Comparison of ENCODE assay signal across 10 mouse cellular contexts in genomic region chr1:172200871-172201447, GRCm38 (mm10). TPM values are rescaled to one million over a fixed set of nuclear protein-coding genes. Genes with fewer than 3 reads are reported as not detected.
A peak's percentile ranks its signal among the peaks of the same experiment; 100 is the strongest.
DNase-seq lines count a peak whose midpoint lies in the region; ATAC-seq and TF ChIP-seq lines count a peak whose summit lies in the region.
"Had no signal": no experiment of that assay in that cellular context is flagged by ENCODE, and none has a peak within 500 bp of the region (broad histone marks: within the 10 kb centered on the region; RNA-seq: fewer than 3 reads in every experiment).

No protein-coding gene starts in this region.

- H3K27ac ChIP-seq in forebrain, embryonic 11.5 days (ENCODE audit: low read depth, low read length), result peak overlapping the region; percentile 95
- peak overlapping the region; percentile 99 for H3K27ac ChIP-seq in midbrain, postnatal 0 days (ENCODE audit: low read depth, low read length)

- WGBS in forebrain, embryonic 11.5 days, result 10% methylated on average over 7 of the region's 7 CpGs
- 8% methylated on average over 7 of the region's 7 CpGs for WGBS in midbrain, postnatal 0 days

- no peak; the same call in 1 of the 2 replicates for ATAC-seq in frontal cortex, adult (ENCODE audit: low TSS enrichment)
- peak; percentile 59 for ATAC-seq in forebrain, embryonic 11.5 days (replicated peaks; ENCODE audit: low FRiP score)
- ATAC-seq in midbrain, postnatal 0 days (ENCODE audit: low FRiP score), result peak; percentile 62

- peak; percentile 82 to 84 for DNase-seq in frontal cortex, postnatal 10 days (ENCODE audit: low spot score in 2 of 2)
- DNase-seq in R1 (ENCODE audit: low read depth, low spot score), result peak; percentile 84
- DNase-seq in forebrain, embryonic 11.5 days (ENCODE audit: low spot score), result peak; percentile 77
- DNase-seq in layer of hippocampus, adult 9-11 months, result peak; percentile 81
- DNase-seq in midbrain, postnatal 0 days (ENCODE audit: low spot score), result peak; percentile 92
- DNase-seq in thymus, postnatal 36 days, result no peak
- no peak for DNase-seq in adrenal gland, postnatal 14 days

- H3K9ac ChIP-seq in forebrain, embryonic 11.5 days (ENCODE audit: low read length), result peak overlapping the region; percentile 24
- H3K9ac ChIP-seq in midbrain, postnatal 0 days (replicated peaks; ENCODE audit: low read length, poor library complexity, severe bottlenecking), result peak overlapping the region; percentile 44; the same call in 1 of the 2 replicates

- H3K36me3 ChIP-seq in forebrain, embryonic 11.5 days (ENCODE audit: control insufficient read depth, insufficient read depth, low read length), result peaks cover 23% of the 10 kb centered on the region
- H3K36me3 ChIP-seq in midbrain, postnatal 0 days (ENCODE audit: insufficient read depth, low read length), result peaks cover 29% of the 10 kb centered on the region

- no peaks in the 10 kb centered on the region for H3K9me3 ChIP-seq in forebrain, embryonic 11.5 days (ENCODE audit: control insufficient read depth, low read length)
- H3K9me3 ChIP-seq in midbrain, postnatal 0 days (ENCODE audit: low read length), result no peaks in the 10 kb centered on the region

- no peaks in the 10 kb centered on the region for H3K27me3 ChIP-seq in forebrain, embryonic 11.5 days (ENCODE audit: control insufficient read depth, insufficient read depth, low read length)
- no peaks in the 10 kb centered on the region for H3K27me3 ChIP-seq in midbrain, postnatal 0 days (ENCODE audit: insufficient read depth, low read length)

- H3K4me3 ChIP-seq in forebrain, embryonic 11.5 days (ENCODE audit: low read depth, low read length), result peak overlapping the region; percentile 1; the same call in 1 of the 2 replicates
- no peak overlapping the region for H3K4me3 ChIP-seq in midbrain, postnatal 0 days (ENCODE audit: low read depth, low read length)

- no peak for TF ChIP-seq CTCF in midbrain, postnatal 0 days (IDR thresholded peaks at IDR 0.05)

- H3K4me1 ChIP-seq in forebrain, embryonic 11.5 days (replicated peaks; ENCODE audit: control insufficient read depth, insufficient read depth, low read length), result peaks cover 47% of the 10 kb centered on the region
- H3K4me1 ChIP-seq in midbrain, postnatal 0 days (ENCODE audit: insufficient read depth, low read length), result peaks cover 44% of the 10 kb centered on the region

- H3K4me2 ChIP-seq in forebrain, embryonic 11.5 days (ENCODE audit: low read depth, low read length, severe bottlenecking), result peak overlapping the region; percentile 59; the same call in 1 of the 2 replicates
- peak overlapping the region; percentile 56 for H3K4me2 ChIP-seq in midbrain, postnatal 0 days (ENCODE audit: low read depth, low read length, poor library complexity, severe bottlenecking)

RNA-seq across cellular contexts. Expression of gene Pea15a, which starts 5.6 kb away (rescaled TPM):
- polyA plus RNA-seq in forebrain, embryonic 11.5 days (2014; fragmentation: Nextera tagmentation; extraction: Ambion mirVana), result 371 and 409 TPM in 2 replicates
- 311 and 342 TPM in 2 replicates for total RNA-seq in midbrain, postnatal 0 days (2014; rRNA removed)
- 501 and 555 TPM in 2 replicates for polyA plus RNA-seq in midbrain, postnatal 0 days (2015; fragmentation: Nextera tagmentation; extraction: Ambion mirVana)
- total RNA-seq in adrenal gland, postnatal 14 days (2021), result 61.5 and 63.2 TPM in 2 replicates

RNA-seq across cellular contexts. Expression of gene Casq1, which starts 18.7 kb away (rescaled TPM):
- polyA plus RNA-seq in forebrain, embryonic 11.5 days (2014; fragmentation: Nextera tagmentation; extraction: Ambion mirVana), result 1.1 and 2.0 TPM in 2 replicates
- 0.99 TPM in 1 of 2 replicates, not detected in the other for total RNA-seq in midbrain, postnatal 0 days (2014; rRNA removed)
- 1.3 and 2.2 TPM in 2 replicates for polyA plus RNA-seq in midbrain, postnatal 0 days (2015; fragmentation: Nextera tagmentation; extraction: Ambion mirVana)
- 0.48 and 1.8 TPM in 2 replicates for total RNA-seq in adrenal gland, postnatal 14 days (2021)

RNA-seq across cellular contexts. Expression of gene Dcaf8, which starts 53.1 kb away (rescaled TPM):
- 116 and 118 TPM in 2 replicates for polyA plus RNA-seq in forebrain, embryonic 11.5 days (2014; fragmentation: Nextera tagmentation; extraction: Ambion mirVana)
- 64.6 and 72.8 TPM in 2 replicates for total RNA-seq in midbrain, postnatal 0 days (2014; rRNA removed)
- polyA plus RNA-seq in midbrain, postnatal 0 days (2015; fragmentation: Nextera tagmentation; extraction: Ambion mirVana), result 66.8 and 67.6 TPM in 2 replicates
- 118 and 125 TPM in 2 replicates for total RNA-seq in adrenal gland, postnatal 14 days (2021)

RNA-seq across cellular contexts. Expression of gene Atp1a4, which starts 57.3 kb away (rescaled TPM):
- 0.08 TPM in 1 of 2 replicates, not detected in the other for polyA plus RNA-seq in forebrain, embryonic 11.5 days (2014; fragmentation: Nextera tagmentation; extraction: Ambion mirVana)
- 0.05 and 0.14 TPM in 2 replicates for total RNA-seq in midbrain, postnatal 0 days (2014; rRNA removed)
- 0.05 TPM in 1 of 2 replicates, not detected in the other for polyA plus RNA-seq in midbrain, postnatal 0 days (2015; fragmentation: Nextera tagmentation; extraction: Ambion mirVana)
- 0.22 and 0.41 TPM in 2 replicates for total RNA-seq in adrenal gland, postnatal 14 days (2021)
- total RNA-seq: common myeloid progenitor, adult 5-6 weeks had no signal
- polyA plus RNA-seq: liver, embryonic 16.5 days had no signal

Comparison
In these comparisons a context has a peak if more than half of its experiments do, and no peak if none do; other contexts are left out.
1. DNase-seq: peak in frontal cortex, postnatal 10 days (2 of 2), R1 (single experiment), forebrain, embryonic 11.5 days (single experiment), layer of hippocampus, adult 9-11 months (single experiment) and midbrain, postnatal 0 days (single experiment); none in thymus, postnatal 36 days (0 of 2) and adrenal gland, postnatal 14 days (single experiment).